ENCODE assay signal across 8 mouse cellular contexts in the genomic region with DNA sequence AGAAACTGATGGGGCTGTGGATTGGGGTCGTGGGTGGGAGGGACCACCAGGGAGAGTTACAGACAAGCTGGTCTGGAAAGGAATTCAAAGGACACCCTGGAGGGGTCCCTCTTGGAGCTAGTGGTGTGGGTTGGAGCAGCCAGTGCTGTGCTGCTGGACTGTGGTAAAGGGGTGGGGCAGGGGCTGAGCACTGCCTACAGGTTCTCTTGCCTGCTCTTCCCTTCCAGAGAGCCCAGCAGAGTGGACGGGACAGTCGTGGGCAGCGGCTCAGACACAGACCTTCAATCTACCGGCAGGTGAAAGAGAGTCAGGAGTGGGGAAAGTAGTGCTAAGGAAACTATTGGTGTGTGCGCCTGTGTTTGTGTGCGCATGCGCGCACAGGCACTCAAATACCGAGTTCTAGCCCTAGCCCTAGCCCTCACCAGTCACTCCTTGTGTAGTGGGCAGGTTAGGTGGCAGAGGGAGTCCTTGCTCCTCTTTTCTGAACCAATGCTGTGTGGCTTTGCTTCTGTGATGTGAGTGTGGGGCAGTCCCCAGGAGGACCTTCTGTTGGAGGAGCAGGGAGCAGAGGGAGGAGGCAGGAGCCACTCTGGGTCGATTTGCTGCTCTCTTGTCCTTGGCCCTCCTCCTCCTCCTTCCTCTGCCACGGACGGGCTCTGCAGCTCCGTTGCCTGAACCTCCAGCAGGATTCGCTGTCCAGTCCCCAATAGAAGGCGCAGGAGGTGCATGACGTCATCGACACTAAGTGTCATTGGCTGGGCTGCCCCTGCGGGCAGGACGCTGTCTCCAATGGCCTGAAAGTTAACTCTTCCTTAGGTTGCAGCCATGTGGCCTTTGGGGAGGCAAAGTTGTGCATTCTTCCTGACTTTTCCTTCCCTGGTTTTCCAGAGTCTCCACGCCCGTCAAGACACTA. TPM values are rescaled to one million over a fixed set of nuclear protein-coding genes. Genes with fewer than 3 reads are reported as not detected.
DNase-seq lines count a peak whose midpoint lies in the region; ATAC-seq lines count a peak whose summit lies in the region.

No protein-coding gene starts in this region.

- WGBS in heart, embryonic 12.5 days, result 12% methylated on average over 21 of the region's 22 CpGs
- 14% methylated on average over 22 of the region's 22 CpGs for WGBS in kidney, embryonic 16.5 days
- 9% methylated on average over 22 of the region's 22 CpGs for WGBS in liver, embryonic 11.5 days
- WGBS in stomach, embryonic 14.5 days, result 14% methylated on average over 22 of the region's 22 CpGs

- H3K9me3 ChIP-seq in erythroblast, embryonic 14.5 days (ENCODE audit: control insufficient read depth, low read length), result peaks cover 4% of the 10 kb centered on the region; the same call in 1 of the 2 replicates
- H3K9me3 ChIP-seq in heart, embryonic 12.5 days (replicated peaks), result no peaks in the 10 kb centered on the region
- H3K9me3 ChIP-seq in kidney, embryonic 16.5 days (ENCODE audit: low read length), result no peaks in the 10 kb centered on the region
- H3K9me3 ChIP-seq in liver, embryonic 11.5 days (ENCODE audit: control insufficient read depth, low read length), result no peaks in the 10 kb centered on the region
- no peaks in the 10 kb centered on the region for H3K9me3 ChIP-seq in stomach, embryonic 14.5 days (ENCODE audit: control insufficient read depth, low read depth, low read length)

- H3K4me1 ChIP-seq in erythroblast, embryonic 14.5 days (ENCODE audit: control insufficient read depth), result peaks cover 31% of the 10 kb centered on the region
- peaks cover 67% of the 10 kb centered on the region for H3K4me1 ChIP-seq in heart, embryonic 12.5 days (replicated peaks)
- peaks cover 47% of the 10 kb centered on the region for H3K4me1 ChIP-seq in kidney, embryonic 16.5 days (ENCODE audit: insufficient read depth, low read length)
- peaks cover 31% of the 10 kb centered on the region for H3K4me1 ChIP-seq in liver, embryonic 11.5 days (replicated peaks; ENCODE audit: control insufficient read depth, insufficient read depth, low read length)
- H3K4me1 ChIP-seq in stomach, embryonic 14.5 days (ENCODE audit: control insufficient read depth, insufficient read depth, low read length), result peaks cover 32% of the 10 kb centered on the region; the same call in 1 of the 2 replicates

- no peaks in the 10 kb centered on the region for H3K36me3 ChIP-seq in erythroblast, embryonic 14.5 days (ENCODE audit: control insufficient read depth)
- H3K36me3 ChIP-seq in heart, embryonic 12.5 days, result no peaks in the 10 kb centered on the region
- H3K36me3 ChIP-seq in kidney, embryonic 16.5 days (ENCODE audit: insufficient read depth, low read length), result no peaks in the 10 kb centered on the region
- no peaks in the 10 kb centered on the region for H3K36me3 ChIP-seq in liver, embryonic 11.5 days (ENCODE audit: control insufficient read depth, insufficient read depth, low read length)
- no peaks in the 10 kb centered on the region for H3K36me3 ChIP-seq in stomach, embryonic 14.5 days (ENCODE audit: control insufficient read depth, insufficient read depth, low read length)

- peak overlapping the region; percentile 54 for H3K4me3 ChIP-seq in erythroblast, embryonic 14.5 days (replicated peaks)
- peak overlapping the region; percentile 40 for H3K4me3 ChIP-seq in heart, embryonic 12.5 days
- peak overlapping the region; percentile 40 for H3K4me3 ChIP-seq in kidney, embryonic 16.5 days (ENCODE audit: low read length)
- H3K4me3 ChIP-seq in liver, embryonic 11.5 days (ENCODE audit: low read depth, low read length), result peak overlapping the region; percentile 27
- peak overlapping the region; percentile 18 for H3K4me3 ChIP-seq in stomach, embryonic 14.5 days (ENCODE audit: low read depth, low read length)

- peak overlapping the region; percentile 87 for H3K27ac ChIP-seq in heart, embryonic 12.5 days (ENCODE audit: poor library complexity, severe bottlenecking)
- peak overlapping the region; percentile 82 for H3K27ac ChIP-seq in kidney, embryonic 16.5 days (ENCODE audit: low read length)
- H3K27ac ChIP-seq in liver, embryonic 11.5 days (ENCODE audit: low read depth, low read length), result peak overlapping the region; percentile 65
- peak overlapping the region; percentile 76 for H3K27ac ChIP-seq in stomach, embryonic 14.5 days (ENCODE audit: low read length)

- ATAC-seq in heart, embryonic 12.5 days (ENCODE audit: insufficient number of reproducible peaks, low FRiP score), result peak; percentile 93
- ATAC-seq in kidney, embryonic 16.5 days (ENCODE audit: low FRiP score, low TSS enrichment), result peak; percentile 90
- peak; percentile 95 for ATAC-seq in liver, embryonic 11.5 days (replicated peaks; ENCODE audit: low FRiP score)
- peak; percentile 87 for ATAC-seq in stomach, embryonic 14.5 days (ENCODE audit: insufficient number of reproducible peaks, insufficient read depth, low FRiP score, low read depth)

- DNase-seq in CD4-positive helper T cell, adult 2 months (ENCODE audit: low read depth, low spot score), result peak; percentile 49
- peak; percentile 84 for DNase-seq in brain, embryonic 18.5 days (ENCODE audit: low read depth, low spot score)
- DNase-seq in liver, embryonic 11.5 days (ENCODE audit: low spot score), result peak; percentile 79
- peak; percentile 63 to 66 for DNase-seq in natural killer cell, adult 2 months (ENCODE audit: low spot score in 2 of 2)

- H3K27me3 ChIP-seq in erythroblast, embryonic 14.5 days (ENCODE audit: control insufficient read depth), result peaks cover 54% of the 10 kb centered on the region
- H3K27me3 ChIP-seq in heart, embryonic 12.5 days (replicated peaks), result peaks cover 31% of the 10 kb centered on the region
- peaks cover 23% of the 10 kb centered on the region for H3K27me3 ChIP-seq in kidney, embryonic 16.5 days (ENCODE audit: insufficient read depth, low read length)
- H3K27me3 ChIP-seq in liver, embryonic 11.5 days (replicated peaks; ENCODE audit: control insufficient read depth, insufficient read depth, low read length), result peaks cover 39% of the 10 kb centered on the region
- no peaks in the 10 kb centered on the region for H3K27me3 ChIP-seq in stomach, embryonic 14.5 days (ENCODE audit: control insufficient read depth, insufficient read depth, low read length)

- peak overlapping the region; percentile 64; the same call in 1 of the 2 replicates for H3K9ac ChIP-seq in heart, embryonic 12.5 days
- H3K9ac ChIP-seq in kidney, embryonic 16.5 days (replicated peaks; ENCODE audit: low read length), result peak overlapping the region; percentile 59; the same call in 1 of the 2 replicates
- H3K9ac ChIP-seq in liver, embryonic 11.5 days (ENCODE audit: low read depth, low read length), result peak overlapping the region; percentile 44
- no peak overlapping the region for H3K9ac ChIP-seq in stomach, embryonic 14.5 days (replicated peaks; ENCODE audit: low read depth, low read length)

- H3K4me2 ChIP-seq in heart, embryonic 12.5 days, result peak overlapping the region; percentile 69
- H3K4me2 ChIP-seq in kidney, embryonic 16.5 days (replicated peaks; ENCODE audit: low read depth, low read length), result peak overlapping the region; percentile 49
- H3K4me2 ChIP-seq in liver, embryonic 11.5 days, result peak overlapping the region; percentile 57
- H3K4me2 ChIP-seq in stomach, embryonic 14.5 days (replicated peaks; ENCODE audit: low read depth, low read length), result peak overlapping the region; percentile 39

RNA-seq across cellular contexts. Expression of gene Cygb, which starts 3.5 kb away (rescaled TPM):
- 0.02 TPM in 1 of 2 replicates, not detected in the other for polyA plus RNA-seq in erythroblast, embryonic 14.5 days (2012)
- polyA plus RNA-seq in heart, embryonic 12.5 days (2016; fragmentation: Nextera tagmentation; extraction: Ambion mirVana), result 1.3 and 1.4 TPM in 2 replicates
- 17.0 and 17.5 TPM in 2 replicates for polyA plus RNA-seq in kidney, embryonic 16.5 days (2015; fragmentation: Nextera tagmentation; extraction: Ambion mirVana)
- 2.0 and 2.5 TPM in 2 replicates for polyA plus RNA-seq in liver, embryonic 11.5 days (2014; fragmentation: Nextera tagmentation; extraction: Ambion mirVana)
- 19.9 and 20.8 TPM in 2 replicates for polyA plus RNA-seq in stomach, embryonic 14.5 days (2014; fragmentation: Nextera tagmentation; extraction: Ambion mirVana)

RNA-seq across cellular contexts. Expression of gene Prcd, which starts 4.2 kb away (rescaled TPM):
- polyA plus RNA-seq in erythroblast, embryonic 14.5 days (2012), result not detected in 2 replicates
- polyA plus RNA-seq in heart, embryonic 12.5 days (2016; fragmentation: Nextera tagmentation; extraction: Ambion mirVana), result 0.73 TPM in 1 of 2 replicates, not detected in the other
- 1.3 and 1.5 TPM in 2 replicates for polyA plus RNA-seq in kidney, embryonic 16.5 days (2015; fragmentation: Nextera tagmentation; extraction: Ambion mirVana)
- polyA plus RNA-seq in liver, embryonic 11.5 days (2014; fragmentation: Nextera tagmentation; extraction: Ambion mirVana), result 0.62 and 0.74 TPM in 2 replicates
- 1.2 and 1.7 TPM in 2 replicates for polyA plus RNA-seq in stomach, embryonic 14.5 days (2014; fragmentation: Nextera tagmentation; extraction: Ambion mirVana)

RNA-seq across cellular contexts. Expression of gene Rhbdf2, which starts 30.7 kb away (rescaled TPM):
- polyA plus RNA-seq in erythroblast, embryonic 14.5 days (2012), result 1.6 and 1.8 TPM in 2 replicates
- polyA plus RNA-seq in heart, embryonic 12.5 days (2016; fragmentation: Nextera tagmentation; extraction: Ambion mirVana), result 7.5 and 8.1 TPM in 2 replicates
- 11.4 and 12.8 TPM in 2 replicates for polyA plus RNA-seq in kidney, embryonic 16.5 days (2015; fragmentation: Nextera tagmentation; extraction: Ambion mirVana)
- 9.9 and 10.6 TPM in 2 replicates for polyA plus RNA-seq in liver, embryonic 11.5 days (2014; fragmentation: Nextera tagmentation; extraction: Ambion mirVana)
- polyA plus RNA-seq in stomach, embryonic 14.5 days (2014; fragmentation: Nextera tagmentation; extraction: Ambion mirVana), result 4.5 and 6.2 TPM in 2 replicates

Comparison
In these comparisons a context has a peak if more than half of its experiments do, and no peak if none do; other contexts are left out.
1. Peak in every context shown above with its lines: DNase-seq, ATAC-seq, H3K4me3 ChIP-seq and H3K27ac ChIP-seq.